Mouse (Mus musculus): ENCODE results near the gene Cdk8. TPM values are rescaled to one million over a fixed set of nuclear protein-coding genes. Genes with fewer than 3 reads are reported as not detected.

Cdk8 gene
- polyA plus RNA-seq, 1 experiment from 2014 or later, result 14.4 TPM

GRCm38 (mm10) chr5:146332541-146332940 is 101.5 kb downstream of the Cdk8 start:
- no peak for ATAC-seq (ENCODE audit: insufficient number of reproducible peaks, low FRiP score, low TSS enrichment, low read depth)
- Histone ChIP-seq H3K9me3 (no peaks in the 10 kb centered on the region), H3K36me3 (no peaks in the 10 kb centered on the region), H3K4me3 (no peak overlapping the region), H3K27me3 (no peaks in the 10 kb centered on the region), H3K4me2 (no peak overlapping the region), H3K27ac (no peak overlapping the region), H3K9ac (no peak overlapping the region), H3K4me1 (no peaks in the 10 kb centered on the region)
- 70% methylated on average over 7 of the region's 7 CpGs for WGBS

GRCm38 (mm10) chr5:146334410-146334809 is 103.4 kb downstream of the Cdk8 start:
- no peaks in the 10 kb centered on the region for H3K9me3 ChIP-seq
- H3K9ac ChIP-seq, result no peak overlapping the region
- WGBS, result 60% methylated on average over 1 of the region's 1 CpGs
- no peak overlapping the region for H3K4me3 ChIP-seq
- H3K4me1 ChIP-seq, result no peaks in the 10 kb centered on the region
- no peak overlapping the region for H3K27ac ChIP-seq
- H3K4me2 ChIP-seq, result no peak overlapping the region
- H3K27me3 ChIP-seq, result no peaks in the 10 kb centered on the region
- no peak for ATAC-seq (ENCODE audit: insufficient number of reproducible peaks, low FRiP score, low TSS enrichment, low read depth)
- H3K36me3 ChIP-seq, result no peaks in the 10 kb centered on the region

GRCm38 (mm10) chr5:146338064-146338463 is 107.0 kb downstream of the Cdk8 start:
- Histone ChIP-seq H3K9me3 (no peaks in the 10 kb centered on the region), H3K36me3 (no peaks in the 10 kb centered on the region), H3K27ac (no peak overlapping the region), H3K4me2 (no peak overlapping the region), H3K4me1 (no peaks in the 10 kb centered on the region), H3K4me3 (no peak overlapping the region), H3K9ac (no peak overlapping the region), H3K27me3 (no peaks in the 10 kb centered on the region)
- WGBS, result 72% methylated on average over 9 of the region's 9 CpGs
- no peak for ATAC-seq (ENCODE audit: insufficient number of reproducible peaks, low FRiP score, low TSS enrichment, low read depth)

- ATAC-seq (ENCODE audit: insufficient number of reproducible peaks, low FRiP score, low TSS enrichment, low read depth), result no peak
- 75% methylated on average over 4 of the region's 4 CpGs for WGBS
Observed at GRCm38 (mm10) chr5:146340037-146340436, 109.0 kb downstream of the Cdk8 start.

GRCm38 (mm10) chr5:146344911-146345686 is 114.1 kb downstream of the Cdk8 start:
- Histone ChIP-seq H3K4me3 (no peak overlapping the region), H3K9ac (no peak overlapping the region), H3K36me3 (no peaks in the 10 kb centered on the region), H3K4me2 (no peak overlapping the region), H3K9me3 (no peaks in the 10 kb centered on the region), H3K27me3 (no peaks in the 10 kb centered on the region), H3K27ac (no peak overlapping the region), H3K4me1 (no peaks in the 10 kb centered on the region)
- 90% methylated on average over 12 of the region's 12 CpGs for WGBS
- no peak for ATAC-seq (ENCODE audit: insufficient number of reproducible peaks, low FRiP score, low TSS enrichment, low read depth)

More at GRCm38 (mm10) chr5:146340037-146340436, 109.0 kb downstream of the Cdk8 start:
- Histone ChIP-seq H3K4me1 (no peaks in the 10 kb centered on the region), H3K36me3 (no peaks in the 10 kb centered on the region), H3K27ac (no peak overlapping the region), H3K4me3 (no peak overlapping the region), H3K9ac (no peak overlapping the region), H3K4me2 (no peak overlapping the region), H3K27me3 (no peaks in the 10 kb centered on the region), H3K9me3 (no peaks in the 10 kb centered on the region)

GRCm38 (mm10) chr5:146347081-146347480 is 116.1 kb downstream of the Cdk8 start:
- no peak overlapping the region for H3K27ac ChIP-seq
- no peak overlapping the region for H3K4me2 ChIP-seq
- no peak for ATAC-seq (ENCODE audit: insufficient number of reproducible peaks, low FRiP score, low TSS enrichment, low read depth)
- H3K27me3 ChIP-seq, result no peaks in the 10 kb centered on the region
- 81% methylated on average over 6 of the region's 6 CpGs for WGBS
- H3K4me1 ChIP-seq, result no peaks in the 10 kb centered on the region
- H3K9ac ChIP-seq, result no peak overlapping the region
- no peak overlapping the region for H3K4me3 ChIP-seq
- H3K36me3 ChIP-seq, result no peaks in the 10 kb centered on the region
- no peaks in the 10 kb centered on the region for H3K9me3 ChIP-seq

GRCm38 (mm10) chr5:146349183-146349582 is 118.2 kb downstream of the Cdk8 start:
- H3K27me3 ChIP-seq, result no peaks in the 10 kb centered on the region
- H3K9ac ChIP-seq, result no peak overlapping the region
- no peak overlapping the region for H3K27ac ChIP-seq
- no peak overlapping the region for H3K4me2 ChIP-seq
- no peaks in the 10 kb centered on the region for H3K36me3 ChIP-seq
- no peaks in the 10 kb centered on the region for H3K9me3 ChIP-seq
- H3K4me1 ChIP-seq, result no peaks in the 10 kb centered on the region
- H3K4me3 ChIP-seq, result no peak overlapping the region
- no peak for ATAC-seq (ENCODE audit: insufficient number of reproducible peaks, low FRiP score, low TSS enrichment, low read depth)
- WGBS, result 70% methylated on average over 3 of the region's 3 CpGs

GRCm38 (mm10) chr5:146350784-146351183 is 119.8 kb downstream of the Cdk8 start:
- H3K9ac ChIP-seq, result no peak overlapping the region
- H3K36me3 ChIP-seq, result no peaks in the 10 kb centered on the region
- H3K27ac ChIP-seq, result no peak overlapping the region
- H3K9me3 ChIP-seq, result no peaks in the 10 kb centered on the region
- H3K4me2 ChIP-seq, result no peak overlapping the region
- no peaks in the 10 kb centered on the region for H3K27me3 ChIP-seq
- no peak for ATAC-seq (ENCODE audit: insufficient number of reproducible peaks, low FRiP score, low TSS enrichment, low read depth)
- no peak overlapping the region for H3K4me3 ChIP-seq
- H3K4me1 ChIP-seq, result no peaks in the 10 kb centered on the region
- 69% methylated on average over 11 of the region's 11 CpGs for WGBS

GRCm38 (mm10) chr5:146352006-146352405 is 121.0 kb downstream of the Cdk8 start:
- Histone ChIP-seq H3K4me1 (no peaks in the 10 kb centered on the region), H3K9me3 (no peaks in the 10 kb centered on the region), H3K27me3 (no peaks in the 10 kb centered on the region), H3K9ac (no peak overlapping the region), H3K36me3 (no peaks in the 10 kb centered on the region), H3K27ac (no peak overlapping the region), H3K4me2 (no peak overlapping the region), H3K4me3 (no peak overlapping the region)
- no peak for ATAC-seq (ENCODE audit: insufficient number of reproducible peaks, low FRiP score, low TSS enrichment, low read depth)
- WGBS, result 85% methylated on average over 7 of the region's 7 CpGs

Other genes with a start within 250 kb of the Cdk8 start
- not detected in 2 replicates for gene Cyp3a25, start 221.6 kb upstream of the Cdk8 start, polyA plus RNA-seq (2015; fragmentation: Nextera tagmentation; extraction: Ambion mirVana)
- gene Cyp3a59, start 152.0 kb upstream of the Cdk8 start, polyA plus RNA-seq (2015; fragmentation: Nextera tagmentation; extraction: Ambion mirVana), result not detected in 2 replicates
- not detected in 2 replicates for gene Gm5565, start 70.7 kb upstream of the Cdk8 start, polyA plus RNA-seq (2015; fragmentation: Nextera tagmentation; extraction: Ambion mirVana)
- gene Gm6309, start 60.5 kb upstream of the Cdk8 start, polyA plus RNA-seq (2015; fragmentation: Nextera tagmentation; extraction: Ambion mirVana), result not detected in 2 replicates
- not detected in 2 replicates for gene 1700001J03Rik, start 45.9 kb upstream of the Cdk8 start, polyA plus RNA-seq (2015; fragmentation: Nextera tagmentation; extraction: Ambion mirVana)
- 49.2 and 54.0 TPM in 2 replicates for gene Rnf6, start 9.7 kb upstream of the Cdk8 start, polyA plus RNA-seq (2015; fragmentation: Nextera tagmentation; extraction: Ambion mirVana)
- 1.6 and 2.6 TPM in 2 replicates for gene Wasf3, start 153.8 kb downstream of the Cdk8 start, polyA plus RNA-seq (2015; fragmentation: Nextera tagmentation; extraction: Ambion mirVana)

All from limb, embryonic 15.5 days (tissue).